Mouse (Mus musculus) cerebellum, postnatal 14 days (tissue): ENCODE data around the gene Lrrc66.
"Not testable (repeated sequence)": the region's sequence is repeated elsewhere in the genome, so short reads cannot be mapped to it uniquely, and the experiment has no call there.

Experiments
- DNase-seq, 2 experiments: peaks; one replicate each; pipeline ENCODE4 v3.0.0; 2021; ENCODE audit warnings: mixed read lengths in 2 of 2

The Lrrc66 gene

GRCm38 (mm10) chr5:73611071-73611470, 21.3 kb downstream of the Lrrc66 start:
- DNase-seq: no peak

- no peak for DNase-seq
Observed at GRCm38 (mm10) chr5:73604964-73605363, 27.4 kb downstream of the Lrrc66 start.

- no peak for DNase-seq
Observed at GRCm38 (mm10) chr5:73604542-73604941, 27.8 kb downstream of the Lrrc66 start.

DNA sequence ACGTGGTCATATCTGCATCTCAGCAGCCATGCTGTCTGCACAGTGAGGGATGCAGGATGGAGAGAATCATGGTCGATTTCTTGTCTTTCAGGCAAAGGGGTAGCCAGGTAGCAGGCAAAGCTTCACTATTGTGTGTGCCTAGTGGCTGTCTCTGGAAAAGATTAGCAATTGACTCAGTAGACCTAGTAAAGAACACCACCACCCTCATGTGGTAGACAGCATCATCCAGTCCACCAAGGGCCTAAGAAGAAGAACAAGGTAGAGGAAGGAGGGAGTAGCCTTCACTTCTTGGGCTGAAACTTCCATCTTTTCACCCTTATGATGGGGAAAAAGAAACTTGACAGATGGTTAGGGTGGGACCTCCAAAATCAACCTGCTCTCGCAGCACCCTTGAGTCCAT, 29.5 kb downstream of the Lrrc66 start:
- no peak for DNase-seq

- peak; percentile 33 to 48 for DNase-seq
Observed at GRCm38 (mm10) chr5:73601361-73601763, 31.0 kb downstream of the Lrrc66 start.

DNA sequence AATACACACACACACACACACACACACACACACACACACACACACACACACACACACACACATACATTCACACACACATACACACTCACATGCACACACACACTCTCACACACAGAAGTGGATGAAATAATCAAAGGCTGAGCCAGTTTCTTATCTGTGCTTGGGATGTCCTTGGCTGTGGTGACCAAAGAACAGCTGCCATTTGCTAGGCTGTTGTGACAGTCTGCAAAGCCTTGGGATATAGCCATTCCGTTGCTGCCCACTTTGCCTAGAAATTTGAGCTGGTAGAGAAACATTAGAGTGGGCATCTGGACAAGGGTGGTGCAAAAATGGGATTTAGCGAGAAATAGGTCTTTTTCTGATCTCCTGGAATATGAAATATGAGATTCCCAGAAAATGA, 32.3 kb downstream of the Lrrc66 start:
- no peak for DNase-seq

DNA sequence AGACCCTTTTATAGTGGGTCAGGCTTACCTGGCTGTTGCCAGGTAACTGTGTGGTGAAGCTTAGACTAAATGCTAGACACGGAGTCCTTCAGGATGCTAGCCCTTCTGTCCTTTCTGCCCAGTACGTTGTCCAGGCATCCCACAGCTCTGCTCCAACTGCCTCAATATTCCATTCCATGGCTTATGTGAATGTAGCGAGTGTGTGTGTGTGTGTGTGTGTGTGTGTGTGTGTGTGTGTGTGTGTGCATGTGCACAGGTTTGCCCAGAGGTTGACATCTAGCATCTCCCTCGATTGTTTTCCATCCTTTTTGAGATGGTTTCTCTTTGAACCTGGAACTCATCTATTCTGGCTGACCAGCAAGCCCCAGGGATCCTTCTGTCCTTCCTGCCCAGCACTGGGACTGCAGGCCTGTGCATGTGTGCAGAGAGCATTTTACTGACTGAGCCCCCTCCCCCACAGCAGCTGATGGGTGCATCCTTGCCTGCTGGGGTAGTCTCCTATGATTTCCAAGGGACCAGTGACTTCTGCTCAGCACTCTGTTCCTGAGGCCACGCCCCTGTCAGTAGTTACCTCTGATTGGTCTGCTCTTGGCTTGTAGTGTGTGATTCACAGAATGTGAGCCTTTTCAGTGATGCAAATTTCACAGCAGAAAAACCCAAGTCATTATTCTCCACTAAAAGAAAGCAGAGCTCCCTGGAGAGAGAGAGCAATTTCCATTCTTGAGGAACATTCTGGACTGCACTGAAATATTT, 33.2 kb downstream of the Lrrc66 start:
- DNase-seq: peak; percentile 23 to 26

- DNase-seq: no peak
Observed at GRCm38 (mm10) chr5:73587119-73587518, 45.2 kb downstream of the Lrrc66 start.

GRCm38 (mm10) chr5:73586597-73586996, 45.7 kb downstream of the Lrrc66 start:
- no peak for DNase-seq

- peak; percentile 55 to 78 for DNase-seq
Observed at GRCm38 (mm10) chr5:73585212-73586115, 46.9 kb downstream of the Lrrc66 start.

- not testable (repeated sequence) for DNase-seq
Observed at GRCm38 (mm10) chr5:73584011-73584410, 48.3 kb downstream of the Lrrc66 start.

DNA sequence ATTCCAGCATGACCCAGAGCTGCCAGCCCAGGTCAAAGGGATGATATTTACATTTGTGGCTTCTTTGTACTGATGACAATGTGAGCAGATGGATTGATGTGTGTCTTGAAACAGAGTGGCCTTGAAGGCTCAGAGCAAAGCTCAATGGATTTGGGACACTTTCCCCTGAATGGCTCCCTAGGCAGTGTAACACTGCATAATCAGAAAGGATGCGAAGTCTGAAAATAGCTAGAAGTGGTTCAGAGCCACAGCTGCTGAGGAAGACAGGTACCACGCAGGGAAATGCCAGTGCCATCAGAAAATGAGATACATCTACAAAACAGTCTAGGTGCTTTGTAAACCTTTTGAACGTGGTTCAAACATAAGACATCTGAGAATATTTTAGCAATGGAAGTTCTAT, 54.2 kb downstream of the Lrrc66 start:
- no peak for DNase-seq

- no peak for DNase-seq
Observed at GRCm38 (mm10) chr5:73576708-73577107, 55.6 kb downstream of the Lrrc66 start.

- DNase-seq: peak in 1 of 2 experiments; percentile 18
Observed at GRCm38 (mm10) chr5:73574616-73575015, 57.7 kb downstream of the Lrrc66 start.

- no peak for DNase-seq
Observed at GRCm38 (mm10) chr5:73573789-73574188, 58.5 kb downstream of the Lrrc66 start.

GRCm38 (mm10) chr5:73572846-73573245, 59.5 kb downstream of the Lrrc66 start:
- DNase-seq: no peak

GRCm38 (mm10) chr5:73571395-73572156, 60.8 kb downstream of the Lrrc66 start:
- no peak for DNase-seq

- no peak for DNase-seq
Observed at GRCm38 (mm10) chr5:73569181-73569580, 63.1 kb downstream of the Lrrc66 start.

GRCm38 (mm10) chr5:73566892-73567291, 65.4 kb downstream of the Lrrc66 start:
- no peak for DNase-seq

GRCm38 (mm10) chr5:73566119-73566518, 66.2 kb downstream of the Lrrc66 start:
- no peak for DNase-seq

DNA sequence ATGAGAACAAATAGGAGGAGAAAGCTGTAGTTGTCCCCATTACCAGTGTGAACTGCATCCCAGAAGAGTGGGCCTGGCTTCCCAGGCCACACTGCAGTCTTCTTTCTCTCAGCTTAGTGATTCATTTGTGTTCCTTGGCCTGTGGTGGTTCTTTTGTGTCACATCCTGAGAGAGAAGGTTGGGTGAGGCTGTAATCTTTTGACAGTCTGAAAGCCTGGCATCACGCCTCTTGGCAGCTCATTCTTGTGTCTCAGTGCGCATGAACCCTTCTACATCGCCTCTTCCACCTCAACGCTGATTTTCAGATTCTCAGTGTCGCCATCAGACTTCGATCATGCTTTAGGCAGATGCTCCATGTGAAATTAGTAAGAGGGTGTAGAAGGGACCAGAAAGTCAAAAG, 68.3 kb downstream of the Lrrc66 start:
- peak; percentile 38 to 67 for DNase-seq

DNA sequence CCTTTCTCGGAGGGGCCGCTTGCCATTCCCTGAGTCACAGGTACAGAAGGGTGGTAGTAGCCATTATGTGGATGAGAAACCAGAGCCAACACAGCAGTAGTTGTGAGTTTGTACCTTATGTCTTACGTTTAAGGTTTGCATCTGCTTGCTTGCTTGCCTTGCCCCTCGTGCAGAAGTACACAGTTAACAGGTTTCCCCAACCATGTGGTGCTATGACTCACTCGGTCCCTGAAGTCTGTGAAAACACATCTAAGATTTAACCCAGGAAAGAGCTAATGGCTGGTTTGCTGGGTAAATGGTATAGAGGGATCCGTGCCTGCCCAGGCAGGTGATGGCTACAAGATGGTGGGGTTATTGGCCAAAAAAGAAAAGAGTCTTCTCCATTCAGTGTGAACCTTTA, 73.6 kb downstream of the Lrrc66 start:
- DNase-seq: no peak
